Mouse (Mus musculus) forebrain, embryonic 10.5 days (tissue): ENCODE measurements at regions not wholly inside any gene's neighbourhood (a gene's known extent, or its start where the extent isn't known, plus 50 kb on each side); places are given as distances from the start of the nearest gene placed in this dataset.

Experiments used
- DNase-seq: peaks from one replicate; pipeline ENCODE4 v3.0.0-alpha.2; 2017; ENCODE audit warnings: low spot score; ENCODE audit errors: extremely low spot score
- H3K27ac ChIP-seq: fragments of 300-500 bp; sonication (generic); 2 replicates; pipeline ENCODE4 v1.5.1; 2016; ENCODE audit warnings: mild to moderate bottlenecking
- H3K27me3 ChIP-seq: fragments of 300-500 bp; sonication (generic); 2 replicates; pipeline ENCODE4 v1.6.1; 2016; ENCODE audit warnings: mild to moderate bottlenecking; ENCODE audit not compliant: poor library complexity, severe bottlenecking
- H3K36me3 ChIP-seq: fragments of 300-500 bp; sonication (generic); replicated peaks from 2 replicates; pipeline ENCODE4 v1.6.1; 2016; ENCODE audit warnings: mild to moderate bottlenecking, moderate library complexity
- H3K4me1 ChIP-seq: fragments of 300-500 bp; sonication (generic); 2 replicates; pipeline ENCODE4 v1.6.1; 2016
- H3K4me3 ChIP-seq: fragments of 300-500 bp; sonication (generic); 2 replicates; pipeline ENCODE4 v1.5.1; 2016; ENCODE audit warnings: mild to moderate bottlenecking, moderate library complexity
- H3K9me3 ChIP-seq: fragments of 300-500 bp; sonication (generic); 2 replicates; pipeline ENCODE4 v1.6.1; 2016; ENCODE audit warnings: mild to moderate bottlenecking, moderate library complexity
- WGBS: fragments of 180-500 bp; shearing (Covaris S2); methylation state at CpG from one replicate; pipeline ENCODE4 v1.1.7; 2016; 5-methylcytosine and 5-hydroxymethylcytosine counted together

GRCm38 (mm10) chr1:71936501-71937129 is 275.5 kb downstream of the Mreg start:
- 72% methylated on average over 5 of the region's 5 CpGs for WGBS
- no peak overlapping the region for H3K4me3 ChIP-seq

GRCm38 (mm10) chr1:71925501-71925900 is 272.5 kb upstream of the Fn1 start:
- DNase-seq, result no peak
- Histone ChIP-seq H3K4me1 (no peaks in the 10 kb centered on the region), H3K9me3 (no peaks in the 10 kb centered on the region), H3K4me3 (no peak overlapping the region), H3K27ac (no peak overlapping the region), H3K27me3 (no peaks in the 10 kb centered on the region), H3K36me3 (no peaks in the 10 kb centered on the region)
- WGBS, result 85% methylated on average over 2 of the region's 2 CpGs

More at GRCm38 (mm10) chr1:71936501-71937129, 275.5 kb downstream of the Mreg start:
- peak overlapping the region; percentile 1; the same call in 1 of the 2 replicates for H3K27ac ChIP-seq
- no peak for DNase-seq
- H3K9me3 ChIP-seq, result no peaks in the 10 kb centered on the region
- H3K27me3 ChIP-seq, result no peaks in the 10 kb centered on the region
- H3K4me1 ChIP-seq, result peaks cover 12% of the 10 kb centered on the region; the same call in 1 of the 2 replicates
- no peaks in the 10 kb centered on the region for H3K36me3 ChIP-seq

- no peak overlapping the region for H3K27ac ChIP-seq
- DNase-seq, result no peak
- H3K36me3 ChIP-seq, result no peaks in the 10 kb centered on the region
- 81% methylated on average over 1 of the region's 1 CpGs for WGBS
- H3K4me1 ChIP-seq, result no peaks in the 10 kb centered on the region
- H3K27me3 ChIP-seq, result no peaks in the 10 kb centered on the region
- no peak overlapping the region for H3K4me3 ChIP-seq
- no peaks in the 10 kb centered on the region for H3K9me3 ChIP-seq
Observed at GRCm38 (mm10) chr1:71924884-71925283, 271.9 kb upstream of the Fn1 start.

GRCm38 (mm10) chr1:71923731-71924130 is 270.7 kb upstream of the Fn1 start:
- Histone ChIP-seq H3K9me3 (no peaks in the 10 kb centered on the region), H3K4me3 (no peak overlapping the region), H3K36me3 (no peaks in the 10 kb centered on the region), H3K4me1 (no peaks in the 10 kb centered on the region), H3K27me3 (no peaks in the 10 kb centered on the region), H3K27ac (no peak overlapping the region)
- WGBS, result 46% methylated on average over 3 of the region's 3 CpGs
- DNase-seq, result no peak

GRCm38 (mm10) chr1:71921456-71921855 is 268.5 kb upstream of the Fn1 start:
- 94% methylated on average over 2 of the region's 2 CpGs for WGBS
- no peaks in the 10 kb centered on the region for H3K27me3 ChIP-seq

GRCm38 (mm10) chr1:71919891-71920290 is 266.9 kb upstream of the Fn1 start:
- Histone ChIP-seq H3K27ac (no peak overlapping the region), H3K36me3 (no peaks in the 10 kb centered on the region), H3K4me1 (no peaks in the 10 kb centered on the region), H3K9me3 (no peaks in the 10 kb centered on the region), H3K27me3 (no peaks in the 10 kb centered on the region), H3K4me3 (no peak overlapping the region)
- no peak for DNase-seq
- 91% methylated on average over 2 of the region's 2 CpGs for WGBS

More at GRCm38 (mm10) chr1:71921456-71921855, 268.5 kb upstream of the Fn1 start:
- Histone ChIP-seq H3K36me3 (no peaks in the 10 kb centered on the region), H3K4me1 (no peaks in the 10 kb centered on the region), H3K27ac (no peak overlapping the region), H3K4me3 (no peak overlapping the region), H3K9me3 (no peaks in the 10 kb centered on the region)
- DNase-seq, result no peak

- no peaks in the 10 kb centered on the region for H3K27me3 ChIP-seq
Observed at GRCm38 (mm10) chr1:71917021-71917420, 264.0 kb upstream of the Fn1 start.

GRCm38 (mm10) chr1:71914439-71914838 is 261.4 kb upstream of the Fn1 start:
- peaks cover 11% of the 10 kb centered on the region for H3K4me1 ChIP-seq
- H3K9me3 ChIP-seq, result no peaks in the 10 kb centered on the region
- no peak overlapping the region for H3K4me3 ChIP-seq
- H3K36me3 ChIP-seq, result no peaks in the 10 kb centered on the region
- no peak for DNase-seq
- H3K27me3 ChIP-seq, result no peaks in the 10 kb centered on the region
- no peak overlapping the region for H3K27ac ChIP-seq
- whole genome bisulfite sequencing, result 93% methylated on average over 3 of the region's 3 CpGs

More at GRCm38 (mm10) chr1:71917021-71917420, 264.0 kb upstream of the Fn1 start:
- Histone ChIP-seq H3K36me3 (no peaks in the 10 kb centered on the region), H3K9me3 (no peaks in the 10 kb centered on the region), H3K27ac (no peak overlapping the region), H3K4me1 (peaks cover 11% of the 10 kb centered on the region), H3K4me3 (no peak overlapping the region)
- 81% methylated on average over 2 of the region's 2 CpGs for WGBS
- DNase-seq, result no peak

GRCm38 (mm10) chr1:71913221-71913620 is 260.2 kb upstream of the Fn1 start:
- H3K36me3 ChIP-seq, result no peaks in the 10 kb centered on the region
- H3K27ac ChIP-seq, result no peak overlapping the region
- H3K4me1 ChIP-seq, result peaks cover 11% of the 10 kb centered on the region
- H3K4me3 ChIP-seq, result no peak overlapping the region
- no peak for DNase-seq
- H3K27me3 ChIP-seq, result no peaks in the 10 kb centered on the region
- H3K9me3 ChIP-seq, result no peaks in the 10 kb centered on the region
- WGBS, result 80% methylated on average over 5 of the region's 5 CpGs

GRCm38 (mm10) chr1:71912441-71912840 is 259.4 kb upstream of the Fn1 start:
- Histone ChIP-seq H3K27ac (no peak overlapping the region), H3K4me1 (peaks cover 11% of the 10 kb centered on the region), H3K4me3 (no peak overlapping the region), H3K36me3 (no peaks in the 10 kb centered on the region), H3K9me3 (no peaks in the 10 kb centered on the region), H3K27me3 (no peaks in the 10 kb centered on the region)
- WGBS, result 54% methylated on average over 2 of the region's 3 CpGs
- DNase-seq, result no peak

- H3K9me3 ChIP-seq, result no peaks in the 10 kb centered on the region
- no peak overlapping the region for H3K4me3 ChIP-seq
- H3K27me3 ChIP-seq, result no peaks in the 10 kb centered on the region
- 76% methylated on average over 1 of the region's 1 CpGs for WGBS
- no peak overlapping the region for H3K27ac ChIP-seq
- H3K4me1 ChIP-seq, result peaks cover 11% of the 10 kb centered on the region
- H3K36me3 ChIP-seq, result no peaks in the 10 kb centered on the region
- no peak for DNase-seq
Observed at GRCm38 (mm10) chr1:71910125-71910524, 257.1 kb upstream of the Fn1 start.

GRCm38 (mm10) chr1:71909508-71910124 is 256.6 kb upstream of the Fn1 start:
- Histone ChIP-seq H3K4me1 (peaks cover 11% of the 10 kb centered on the region), H3K27me3 (no peaks in the 10 kb centered on the region), H3K9me3 (no peaks in the 10 kb centered on the region), H3K36me3 (no peaks in the 10 kb centered on the region), H3K27ac (no peak overlapping the region), H3K4me3 (no peak overlapping the region)
- DNase-seq, result no peak
- 74% methylated on average over 11 of the region's 11 CpGs for WGBS

GRCm38 (mm10) chr1:71904376-71904948 is 251.5 kb upstream of the Fn1 start:
- DNase-seq, result no peak
- Histone ChIP-seq H3K4me1 (no peaks in the 10 kb centered on the region), H3K27ac (no peak overlapping the region), H3K9me3 (no peaks in the 10 kb centered on the region), H3K36me3 (no peaks in the 10 kb centered on the region), H3K4me3 (no peak overlapping the region), H3K27me3 (no peaks in the 10 kb centered on the region)
- 92% methylated on average over 4 of the region's 4 CpGs for WGBS
